Mouse (Mus musculus) midbrain, embryonic 12.5 days (tissue): ENCODE data around the gene Nln. TPM values are rescaled to one million over a fixed set of nuclear protein-coding genes. Genes with fewer than 3 reads are reported as not detected.

Experiments used
- ATAC-seq: fragments of 200-750 bp; cut with Nextera tagmentation; 2 replicates; pipeline ENCODE4 v1.8.0; 2017; ENCODE audit warnings: low read depth, moderate TSS enrichment, moderate library complexity; ENCODE audit not compliant: low FRiP score
- H3K27ac ChIP-seq: fragments of 300-500 bp; sonication (generic); replicated peaks from 2 replicates; pipeline ENCODE4 v1.5.1; 2016; ENCODE audit warnings: mild to moderate bottlenecking
- H3K27me3 ChIP-seq: fragments of 300-500 bp; sonication (generic); 2 replicates; pipeline ENCODE4 v1.6.1; 2016; ENCODE audit warnings: mild to moderate bottlenecking
- H3K36me3 ChIP-seq: fragments of 300-500 bp; sonication (generic); 2 replicates; pipeline ENCODE4 v1.6.1; 2016
- H3K4me1 ChIP-seq: fragments of 300-500 bp; sonication (generic); 2 replicates; pipeline ENCODE4 v1.6.1; 2016
- H3K4me2 ChIP-seq: fragments of 300-500 bp; sonication (generic); replicated peaks from 2 replicates; pipeline ENCODE4 v1.6.1; 2016; ENCODE audit warnings: mild to moderate bottlenecking, moderate library complexity
- H3K4me3 ChIP-seq: fragments of 300-500 bp; sonication (generic); 2 replicates; pipeline ENCODE4 v1.5.1; 2016; ENCODE audit warnings: mild to moderate bottlenecking
- H3K9ac ChIP-seq: fragments of 300-500 bp; sonication (generic); replicated peaks from 2 replicates; pipeline ENCODE4 v1.6.1; 2016; ENCODE audit warnings: mild to moderate bottlenecking, moderate library complexity
- H3K9me3 ChIP-seq: fragments of 300-500 bp; sonication (generic); 2 replicates; pipeline ENCODE4 v1.6.1; 2016; ENCODE audit warnings: mild to moderate bottlenecking
- WGBS: fragments of 180-500 bp; shearing (Covaris S2); methylation state at CpG from one replicate; pipeline ENCODE4 v1.1.7; 2016; 5-methylcytosine and 5-hydroxymethylcytosine counted together
- polyA plus RNA-seq: library from polyadenylated mRNA; unstranded; fragments of >200 nt; fragmentation: Nextera tagmentation; extraction: Ambion mirVana; gene quantifications from 2 replicates; pipeline ENCODE4 v1.2.1, GENCODE M21; 2016

Gene Nln
- polyA plus RNA-seq, 1 experiment from 2014 or later = 27.4 TPM

- ATAC-seq = no peak
- H3K4me1 ChIP-seq = no peaks in the 10 kb centered on the region
- no peak overlapping the region for H3K27ac ChIP-seq
- WGBS = 89% methylated on average over 6 of the region's 6 CpGs
- H3K27me3 ChIP-seq = no peaks in the 10 kb centered on the region
- no peak overlapping the region for H3K4me2 ChIP-seq
- no peaks in the 10 kb centered on the region for H3K36me3 ChIP-seq
- H3K9ac ChIP-seq = no peak overlapping the region
- no peaks in the 10 kb centered on the region for H3K9me3 ChIP-seq
- no peak overlapping the region for H3K4me3 ChIP-seq
Measured at GRCm38 (mm10) chr13:104005231-104005845, 104.1 kb downstream of the Nln start.

DNA sequence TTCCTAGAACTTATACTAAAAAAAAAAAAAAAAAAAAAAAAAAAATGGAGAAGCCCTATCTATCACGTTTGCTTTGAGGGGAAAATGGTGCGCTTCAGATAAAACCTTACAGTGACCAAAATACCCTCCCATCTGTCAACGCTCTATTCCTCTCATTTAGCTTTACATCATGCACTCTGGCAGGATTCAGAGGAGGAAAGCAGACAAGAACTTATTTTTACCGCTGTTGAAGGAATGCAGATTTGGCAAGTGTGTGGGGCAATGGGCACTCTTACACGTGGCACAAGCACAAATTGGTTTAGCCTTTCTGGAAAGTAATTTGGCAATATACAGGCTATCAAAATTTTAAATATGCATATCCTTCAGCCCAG, 115.3 kb downstream of the Nln start:
- H3K27ac ChIP-seq = no peak overlapping the region
- H3K9ac ChIP-seq = no peak overlapping the region
- no peaks in the 10 kb centered on the region for H3K27me3 ChIP-seq
- H3K9me3 ChIP-seq = no peaks in the 10 kb centered on the region; the same call in 1 of the 2 replicates
- no peak overlapping the region for H3K4me2 ChIP-seq
- 89% methylated on average over 5 of the region's 5 CpGs for WGBS
- no peak overlapping the region for H3K4me3 ChIP-seq
- H3K36me3 ChIP-seq = no peaks in the 10 kb centered on the region
- no peaks in the 10 kb centered on the region for H3K4me1 ChIP-seq
- no peak for ATAC-seq

GRCm38 (mm10) chr13:103993142-103994084, 116.0 kb downstream of the Nln start:
- no peak overlapping the region for H3K4me3 ChIP-seq
- WGBS = 81% methylated on average over 8 of the region's 8 CpGs
- H3K9me3 ChIP-seq = no peaks in the 10 kb centered on the region; the same call in 1 of the 2 replicates

DNA sequence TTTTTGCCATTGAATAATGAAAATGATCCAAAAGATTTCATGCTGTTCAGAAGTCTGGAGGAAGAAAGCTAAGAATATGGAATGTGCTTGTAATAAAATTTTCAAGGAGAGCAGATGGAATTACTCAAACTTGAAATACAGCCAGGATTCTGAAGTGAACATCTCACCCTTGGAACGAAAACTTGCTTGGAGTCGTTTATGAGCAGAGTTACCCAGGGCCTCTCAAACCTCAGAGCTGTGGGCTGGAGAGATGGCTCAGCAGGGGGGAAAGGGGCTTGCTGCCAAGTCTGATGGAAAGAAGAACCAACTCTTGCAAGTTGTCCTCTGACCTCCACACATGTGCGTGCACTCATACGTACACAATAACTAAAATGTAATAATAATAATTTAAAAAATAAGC, 122.8 kb downstream of the Nln start:
- ATAC-seq = no peak
- peaks cover 8% of the 10 kb centered on the region; the same call in 1 of the 2 replicates for H3K9me3 ChIP-seq
- no peak overlapping the region for H3K4me2 ChIP-seq
- H3K27me3 ChIP-seq = no peaks in the 10 kb centered on the region
- no peak overlapping the region for H3K9ac ChIP-seq
- no peak overlapping the region for H3K4me3 ChIP-seq
- no peaks in the 10 kb centered on the region for H3K36me3 ChIP-seq
- no peaks in the 10 kb centered on the region for H3K4me1 ChIP-seq
- WGBS = 84% methylated on average over 4 of the region's 4 CpGs
- H3K27ac ChIP-seq = no peak overlapping the region

More at GRCm38 (mm10) chr13:103993142-103994084, 116.0 kb downstream of the Nln start:
- H3K9ac ChIP-seq = no peak overlapping the region
- no peak overlapping the region for H3K4me2 ChIP-seq
- no peaks in the 10 kb centered on the region for H3K36me3 ChIP-seq
- no peak for ATAC-seq
- no peaks in the 10 kb centered on the region for H3K27me3 ChIP-seq
- no peaks in the 10 kb centered on the region for H3K4me1 ChIP-seq
- no peak overlapping the region for H3K27ac ChIP-seq

DNA sequence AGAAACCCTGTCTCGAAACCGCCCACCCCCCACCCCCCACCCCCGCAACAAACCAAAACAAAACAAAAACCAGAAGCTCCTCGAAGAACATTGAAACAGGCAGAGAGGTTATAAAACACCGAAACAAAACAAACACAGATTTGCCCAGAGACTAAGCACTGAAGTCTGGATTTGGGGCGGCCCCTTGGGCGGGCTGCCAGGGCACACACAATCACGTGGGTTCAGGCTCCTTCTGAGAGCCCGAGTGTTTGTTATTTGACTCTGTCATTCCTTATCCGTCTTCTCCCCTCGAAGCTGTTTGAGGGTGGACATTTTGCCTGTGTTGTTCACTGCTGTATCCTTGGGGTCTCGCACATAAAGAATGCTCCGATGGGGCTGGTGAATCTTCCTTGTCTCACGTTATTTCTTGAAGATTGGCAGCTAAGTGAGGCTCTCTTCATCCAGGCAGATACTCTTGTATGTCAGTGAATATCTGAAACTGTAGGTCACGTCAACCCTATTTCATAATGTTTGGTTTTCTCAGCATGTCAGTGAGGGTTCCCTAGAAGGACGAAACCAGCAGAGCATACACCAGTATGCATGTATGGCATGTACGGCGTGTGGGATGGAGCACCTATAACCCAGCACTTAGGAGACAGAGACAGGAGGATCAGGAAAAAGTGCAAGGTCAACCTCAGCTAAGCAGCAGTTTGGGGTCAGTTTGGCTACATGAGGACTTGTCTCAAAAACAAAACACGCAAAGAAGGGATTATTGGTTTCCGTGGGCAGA, 123.7 kb downstream of the Nln start:
- H3K9me3 ChIP-seq = peaks cover 8% of the 10 kb centered on the region; the same call in 1 of the 2 replicates
- WGBS = 85% methylated on average over 20 of the region's 20 CpGs
- no peak overlapping the region for H3K27ac ChIP-seq

GRCm38 (mm10) chr13:103982376-103982775, 127.0 kb downstream of the Nln start:
- ATAC-seq = no peak
- Histone ChIP-seq H3K4me2 (no peak overlapping the region), H3K9ac (no peak overlapping the region), H3K27me3 (no peaks in the 10 kb centered on the region), H3K4me1 (no peaks in the 10 kb centered on the region), H3K4me3 (no peak overlapping the region), H3K36me3 (no peaks in the 10 kb centered on the region), H3K9me3 (0 out of 2 replicates have a peak, but pooled peaks cover 8% of the 10 kb centered on the region), H3K27ac (no peak overlapping the region)
- WGBS = 95% methylated on average over 3 of the region's 3 CpGs

More for the DNA sequence above, 123.7 kb downstream of the Nln start:
- no peak overlapping the region for H3K9ac ChIP-seq
- H3K4me1 ChIP-seq = no peaks in the 10 kb centered on the region
- no peaks in the 10 kb centered on the region for H3K27me3 ChIP-seq
- ATAC-seq = no peak
- H3K4me2 ChIP-seq = no peak overlapping the region
- no peaks in the 10 kb centered on the region for H3K36me3 ChIP-seq
- no peak overlapping the region for H3K4me3 ChIP-seq

GRCm38 (mm10) chr13:103980414-103980813, 129.0 kb downstream of the Nln start:
- H3K27ac ChIP-seq = no peak overlapping the region
- H3K27me3 ChIP-seq = no peaks in the 10 kb centered on the region
- WGBS = 90% methylated on average over 5 of the region's 5 CpGs
- 0 out of 2 replicates have a peak, but pooled peaks cover 8% of the 10 kb centered on the region for H3K9me3 ChIP-seq
- no peaks in the 10 kb centered on the region for H3K4me1 ChIP-seq
- H3K9ac ChIP-seq = no peak overlapping the region
- no peak for ATAC-seq
- no peak overlapping the region for H3K4me2 ChIP-seq
- H3K36me3 ChIP-seq = no peaks in the 10 kb centered on the region
- no peak overlapping the region for H3K4me3 ChIP-seq

GRCm38 (mm10) chr13:103978286-103978866, 131.0 kb downstream of the Nln start:
- H3K9ac ChIP-seq = no peak overlapping the region
- 62% methylated on average over 5 of the region's 5 CpGs for WGBS
- no peak overlapping the region for H3K4me2 ChIP-seq
- H3K4me3 ChIP-seq = no peak overlapping the region
- no peaks in the 10 kb centered on the region for H3K36me3 ChIP-seq
- no peak overlapping the region for H3K27ac ChIP-seq
- H3K27me3 ChIP-seq = no peaks in the 10 kb centered on the region
- H3K9me3 ChIP-seq = 0 out of 2 replicates have a peak, but pooled peaks cover 8% of the 10 kb centered on the region
- no peak for ATAC-seq
- no peaks in the 10 kb centered on the region for H3K4me1 ChIP-seq

DNA sequence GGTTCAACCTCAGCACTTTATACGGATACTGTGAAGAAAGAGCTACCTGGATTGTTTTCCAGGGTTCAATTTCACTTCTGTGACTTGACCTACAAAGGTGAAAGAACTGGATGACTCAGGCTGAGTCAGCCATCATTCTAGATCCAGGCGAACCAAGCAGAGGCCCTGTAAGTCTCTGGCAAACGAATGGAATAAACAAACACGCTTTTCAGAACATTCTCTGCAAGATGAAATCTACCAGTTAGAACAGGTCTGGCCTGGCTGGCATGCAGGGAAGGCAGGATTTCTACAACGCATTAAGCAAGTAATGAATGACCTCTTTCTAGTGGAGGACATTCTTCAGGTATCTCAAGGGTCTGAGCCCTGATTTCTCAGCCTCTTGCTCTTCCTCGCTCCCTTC, 131.6 kb downstream of the Nln start:
- no peaks in the 10 kb centered on the region for H3K36me3 ChIP-seq
- no peaks in the 10 kb centered on the region for H3K4me1 ChIP-seq
- no peaks in the 10 kb centered on the region for H3K27me3 ChIP-seq
- 76% methylated on average over 6 of the region's 6 CpGs for WGBS
- H3K4me3 ChIP-seq = no peak overlapping the region
- no peak overlapping the region for H3K9ac ChIP-seq
- H3K27ac ChIP-seq = no peak overlapping the region
- no peak for ATAC-seq
- H3K4me2 ChIP-seq = no peak overlapping the region
- H3K9me3 ChIP-seq = 0 out of 2 replicates have a peak, but pooled peaks cover 8% of the 10 kb centered on the region

- 77% methylated on average over 4 of the region's 4 CpGs for WGBS
- no peak for ATAC-seq
- no peaks in the 10 kb centered on the region for H3K27me3 ChIP-seq
- H3K4me2 ChIP-seq = no peak overlapping the region
- H3K4me3 ChIP-seq = no peak overlapping the region
- H3K4me1 ChIP-seq = no peaks in the 10 kb centered on the region
- H3K27ac ChIP-seq = no peak overlapping the region
- H3K9me3 ChIP-seq = no peaks in the 10 kb centered on the region
- no peak overlapping the region for H3K9ac ChIP-seq
- H3K36me3 ChIP-seq = no peaks in the 10 kb centered on the region
Measured at GRCm38 (mm10) chr13:103976181-103976724, 133.2 kb downstream of the Nln start.

- no peaks in the 10 kb centered on the region for H3K27me3 ChIP-seq
- H3K4me2 ChIP-seq = no peak overlapping the region
- H3K4me3 ChIP-seq = no peak overlapping the region
- no peak for ATAC-seq
- no peaks in the 10 kb centered on the region for H3K9me3 ChIP-seq
- H3K36me3 ChIP-seq = no peaks in the 10 kb centered on the region
- WGBS = 89% methylated on average over 10 of the region's 10 CpGs
- H3K27ac ChIP-seq = no peak overlapping the region
- H3K4me1 ChIP-seq = 0 out of 2 replicates have a peak, but pooled peaks cover 4% of the 10 kb centered on the region
- no peak overlapping the region for H3K9ac ChIP-seq
Measured at GRCm38 (mm10) chr13:103975101-103975500, 134.3 kb downstream of the Nln start.
